Mouse (Mus musculus) hindbrain, embryonic 10.5 days (tissue): ENCODE data around the gene Il21r. TPM values are rescaled to one million over a fixed set of nuclear protein-coding genes. Genes with fewer than 3 reads are reported as not detected.

Experiments
- DNase-seq: peaks from one replicate; pipeline ENCODE4 v3.0.0-alpha.2; 2017; ENCODE audit warnings: low spot score
- H3K27ac ChIP-seq: fragments of 300-500 bp; sonication (generic); 2 replicates; pipeline ENCODE4 v1.5.1; 2016; ENCODE audit warnings: mild to moderate bottlenecking, moderate library complexity
- H3K27me3 ChIP-seq: fragments of 300-500 bp; sonication (generic); 2 replicates; pipeline ENCODE4 v1.6.1; 2016; ENCODE audit warnings: mild to moderate bottlenecking; ENCODE audit not compliant: poor library complexity, insufficient read depth, severe bottlenecking
- H3K36me3 ChIP-seq: fragments of 300-500 bp; sonication (generic); 2 replicates; pipeline ENCODE4 v1.6.1; 2016; ENCODE audit warnings: mild to moderate bottlenecking, moderate library complexity
- H3K4me1 ChIP-seq: fragments of 300-500 bp; sonication (generic); replicated peaks from 2 replicates; pipeline ENCODE4 v1.6.1; 2016; ENCODE audit warnings: mild to moderate bottlenecking
- H3K4me3 ChIP-seq: fragments of 300-500 bp; sonication (generic); 2 replicates; pipeline ENCODE4 v1.5.1; 2016; ENCODE audit warnings: mild to moderate bottlenecking, moderate library complexity
- H3K9me3 ChIP-seq: fragments of 300-500 bp; sonication (generic); 2 replicates; pipeline ENCODE4 v1.6.1; 2016; ENCODE audit warnings: mild to moderate bottlenecking, moderate library complexity
- WGBS: fragments of 180-500 bp; shearing (Covaris S2); methylation state at CpG from one replicate; pipeline ENCODE4 v1.1.7; 2016; 5-methylcytosine and 5-hydroxymethylcytosine counted together
- polyA plus RNA-seq: library from polyadenylated mRNA; unstranded; fragments of >200 nt; fragmentation: Nextera tagmentation; extraction: Ambion mirVana; gene quantifications from 2 replicates; pipeline ENCODE4 v1.2.1, GENCODE M21; 2016

Il21r gene
- polyA plus RNA-seq, 1 experiment from 2014 or later = 0.41 TPM

- 75% methylated on average over 3 of the region's 3 CpGs for WGBS
- DNase-seq = no peak
- Histone ChIP-seq H3K27ac (no peak overlapping the region), H3K4me3 (no peak overlapping the region), H3K4me1 (peaks cover 12% of the 10 kb centered on the region), H3K9me3 (no peaks in the 10 kb centered on the region), H3K27me3 (no peaks in the 10 kb centered on the region), H3K36me3 (no peaks in the 10 kb centered on the region)
These were observed 6.8 kb upstream of the Il21r start for GRCm38 (mm10) chr7:125596406-125596805.

GRCm38 (mm10) chr7:125597083-125597482, 6.1 kb upstream of the Il21r start:
- H3K4me3 ChIP-seq = no peak overlapping the region
- no peak for DNase-seq
- H3K9me3 ChIP-seq = no peaks in the 10 kb centered on the region
- no peaks in the 10 kb centered on the region for H3K27me3 ChIP-seq
- peaks cover 12% of the 10 kb centered on the region for H3K4me1 ChIP-seq
- H3K36me3 ChIP-seq = no peaks in the 10 kb centered on the region
- WGBS = 86% methylated on average over 9 of the region's 9 CpGs
- no peak overlapping the region for H3K27ac ChIP-seq

GRCm38 (mm10) chr7:125597516-125598347, 5.5 kb upstream of the Il21r start:
- Histone ChIP-seq H3K4me1 (peaks cover 12% of the 10 kb centered on the region), H3K36me3 (no peaks in the 10 kb centered on the region), H3K27ac (no peak overlapping the region), H3K4me3 (no peak overlapping the region), H3K9me3 (no peaks in the 10 kb centered on the region), H3K27me3 (no peaks in the 10 kb centered on the region)
- 82% methylated on average over 11 of the region's 11 CpGs for WGBS
- no peak for DNase-seq

- H3K27ac ChIP-seq = no peak overlapping the region
- H3K4me3 ChIP-seq = no peak overlapping the region
- no peak for DNase-seq
- no peaks in the 10 kb centered on the region for H3K36me3 ChIP-seq
- H3K9me3 ChIP-seq = no peaks in the 10 kb centered on the region
- peaks cover 19% of the 10 kb centered on the region for H3K4me1 ChIP-seq
- H3K27me3 ChIP-seq = no peaks in the 10 kb centered on the region
- 71% methylated on average over 4 of the region's 4 CpGs for WGBS
These were observed 3.8 kb upstream of the Il21r start for GRCm38 (mm10) chr7:125599373-125599973.

GRCm38 (mm10) chr7:125600136-125600535, 3.1 kb upstream of the Il21r start:
- no peak overlapping the region for H3K4me3 ChIP-seq
- no peaks in the 10 kb centered on the region for H3K9me3 ChIP-seq
- 77% methylated on average over 10 of the region's 10 CpGs for WGBS
- H3K27ac ChIP-seq = no peak overlapping the region
- H3K4me1 ChIP-seq = peaks cover 19% of the 10 kb centered on the region
- DNase-seq = no peak
- no peaks in the 10 kb centered on the region for H3K27me3 ChIP-seq
- no peaks in the 10 kb centered on the region for H3K36me3 ChIP-seq

GRCm38 (mm10) chr7:125600612-125601279, 2.5 kb upstream of the Il21r start:
- H3K4me1 ChIP-seq = peaks cover 23% of the 10 kb centered on the region
- no peaks in the 10 kb centered on the region for H3K9me3 ChIP-seq
- H3K36me3 ChIP-seq = no peaks in the 10 kb centered on the region
- DNase-seq = no peak
- H3K27ac ChIP-seq = peak overlapping the region; percentile 50; the same call in 1 of the 2 replicates
- no peak overlapping the region for H3K4me3 ChIP-seq
- 53% methylated on average over 6 of the region's 6 CpGs for WGBS
- no peaks in the 10 kb centered on the region for H3K27me3 ChIP-seq

GRCm38 (mm10) chr7:125601280-125601670, 2.0 kb upstream of the Il21r start:
- 88% methylated on average over 6 of the region's 6 CpGs for WGBS
- H3K27me3 ChIP-seq = no peaks in the 10 kb centered on the region
- no peaks in the 10 kb centered on the region for H3K36me3 ChIP-seq
- H3K27ac ChIP-seq = no peak overlapping the region
- peaks cover 27% of the 10 kb centered on the region for H3K4me1 ChIP-seq
- H3K4me3 ChIP-seq = no peak overlapping the region
- no peaks in the 10 kb centered on the region for H3K9me3 ChIP-seq
- DNase-seq = no peak

- H3K27me3 ChIP-seq = no peaks in the 10 kb centered on the region
- no peaks in the 10 kb centered on the region for H3K9me3 ChIP-seq
- no peak for DNase-seq
- no peak overlapping the region for H3K27ac ChIP-seq
- H3K36me3 ChIP-seq = no peaks in the 10 kb centered on the region
- H3K4me3 ChIP-seq = no peak overlapping the region
- H3K4me1 ChIP-seq = peaks cover 33% of the 10 kb centered on the region
- 80% methylated on average over 11 of the region's 11 CpGs for WGBS
These were observed 1.3 kb upstream of the Il21r start for GRCm38 (mm10) chr7:125601821-125602448.

- H3K36me3 ChIP-seq = no peaks in the 10 kb centered on the region
- H3K27ac ChIP-seq = no peak overlapping the region
- WGBS = 84% methylated on average over 12 of the region's 12 CpGs
- DNase-seq = no peak
- H3K27me3 ChIP-seq = no peaks in the 10 kb centered on the region
- H3K9me3 ChIP-seq = no peaks in the 10 kb centered on the region
- no peak overlapping the region for H3K4me3 ChIP-seq
- H3K4me1 ChIP-seq = peaks cover 28% of the 10 kb centered on the region
These were observed 1.4 kb downstream of the Il21r start for GRCm38 (mm10) chr7:125604362-125605319.

GRCm38 (mm10) chr7:125605725-125606139, 2.5 kb downstream of the Il21r start:
- WGBS = 73% methylated on average over 4 of the region's 4 CpGs

GRCm38 (mm10) chr7:125606265-125607164, 3.3 kb downstream of the Il21r start:
- H3K27ac ChIP-seq = no peak overlapping the region
- H3K36me3 ChIP-seq = no peaks in the 10 kb centered on the region
- H3K27me3 ChIP-seq = no peaks in the 10 kb centered on the region
- no peak overlapping the region for H3K4me3 ChIP-seq
- WGBS = 68% methylated on average over 2 of the region's 2 CpGs
- H3K9me3 ChIP-seq = no peaks in the 10 kb centered on the region
- no peak for DNase-seq
- peaks cover 21% of the 10 kb centered on the region; the same call in 1 of the 2 replicates for H3K4me1 ChIP-seq

More at GRCm38 (mm10) chr7:125605725-125606139, 2.5 kb downstream of the Il21r start:
- H3K4me1 ChIP-seq = peaks cover 24% of the 10 kb centered on the region
- no peaks in the 10 kb centered on the region for H3K36me3 ChIP-seq
- H3K27me3 ChIP-seq = no peaks in the 10 kb centered on the region
- no peak overlapping the region for H3K4me3 ChIP-seq
- no peak for DNase-seq
- no peaks in the 10 kb centered on the region for H3K9me3 ChIP-seq
- no peak overlapping the region for H3K27ac ChIP-seq
